Mouse (Mus musculus) C2C12 (cell line): ENCODE measurements at regions not wholly inside any gene's neighbourhood (a gene's known extent, or its start where the extent isn't known, plus 50 kb on each side); places are given as distances from the start of the nearest gene placed in this dataset.

Source experiments
- H3K27me3 ChIP-seq: one replicate; pipeline ENCODE4 v1.6.1; 2011; ENCODE audit not compliant: control insufficient read depth, insufficient read depth, insufficient read length
- H3K36me3 ChIP-seq: one replicate; pipeline ENCODE4 v1.6.1; 2011; ENCODE audit not compliant: control insufficient read depth, insufficient read depth
- H3K4me3 ChIP-seq: one replicate; pipeline ENCODE4 v1.5.1; 2011; ENCODE audit warnings: mild to moderate bottlenecking, control low read depth; ENCODE audit not compliant: poor library complexity, insufficient read depth, severe bottlenecking
- H3K79me2 ChIP-seq: one replicate; pipeline ENCODE4 v1.6.1; 2011; ENCODE audit not compliant: control insufficient read depth, insufficient read depth
- H3K79me3 ChIP-seq: one replicate; pipeline ENCODE4 v1.6.1; 2011; ENCODE audit warnings: low read depth, control low read depth
- H3ac ChIP-seq: one replicate; pipeline ENCODE3; 2011; ENCODE audit warnings: low read depth; ENCODE audit not compliant: control insufficient read depth, insufficient read length
- CEBPB ChIP-seq: IDR thresholded peaks from one replicate; pipeline ENCODE4 v1.6.1; 2011; ENCODE audit warnings: low read depth, mild to moderate bottlenecking, control low read depth, moderate library complexity
- CTCF ChIP-seq: IDR thresholded peaks from one replicate; pipeline ENCODE4 v1.5.1; 2011; ENCODE audit not compliant: control insufficient read depth, insufficient read depth, insufficient read length
- FOSL1 ChIP-seq: IDR thresholded peaks from one replicate; pipeline ENCODE4 v1.8.0; 2011; ENCODE audit warnings: mild to moderate bottlenecking, low read length; ENCODE audit not compliant: poor library complexity, insufficient read depth, severe bottlenecking
- MAX ChIP-seq: IDR thresholded peaks from one replicate; pipeline ENCODE4 v1.6.1; 2011; ENCODE audit warnings: mild to moderate bottlenecking, control low read depth
- MYOD1 ChIP-seq: IDR thresholded peaks from one replicate; pipeline ENCODE4 v1.6.1; 2011; ENCODE audit warnings: low read depth; ENCODE audit not compliant: control insufficient read depth, insufficient read length
- MYOG ChIP-seq: IDR thresholded peaks from one replicate; pipeline ENCODE4 v1.6.1; 2011; ENCODE audit not compliant: control insufficient read depth, insufficient read length; ENCODE audit errors: extremely low read depth
- USF1 ChIP-seq: IDR thresholded peaks from one replicate; pipeline ENCODE4 v1.6.1; 2011; ENCODE audit warnings: low read depth, mild to moderate bottlenecking, control low read depth, moderate library complexity

DNA sequence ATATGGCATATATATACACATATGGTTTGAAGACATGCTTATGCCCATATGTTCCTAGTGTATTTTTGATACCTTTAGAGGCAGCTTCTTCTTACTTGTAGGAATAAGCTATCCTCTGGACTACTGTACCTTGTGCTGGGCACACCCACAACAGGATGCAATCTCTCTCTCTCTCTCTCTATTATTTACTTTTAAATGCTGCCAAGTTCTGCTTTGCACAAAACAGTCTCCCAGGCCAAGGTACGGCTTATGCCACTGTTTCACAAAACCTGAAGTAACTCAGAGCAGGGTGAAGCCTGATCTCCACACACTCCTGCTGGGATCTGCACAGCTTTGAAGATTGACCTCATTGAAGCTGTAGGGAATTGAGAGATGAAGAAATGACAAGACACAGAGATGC, 549.8 kb upstream of the Gm5415 start:
- H3ac ChIP-seq = no peak overlapping the region
- H3K79me2 ChIP-seq = no peaks in the 10 kb centered on the region
- no peaks in the 10 kb centered on the region for H3K36me3 ChIP-seq
- no peak overlapping the region for H3K4me3 ChIP-seq
- H3K27me3 ChIP-seq = no peaks in the 10 kb centered on the region
- no peak for TF ChIP-seq FOSL1
- TF ChIP-seq MYOD1 = no peak
- no peak for TF ChIP-seq MAX
- no peak for TF ChIP-seq CTCF
- TF ChIP-seq USF1 = no peak
- no peak for TF ChIP-seq CEBPB
- no peak for TF ChIP-seq MYOG
- H3K79me3 ChIP-seq = no peaks in the 10 kb centered on the region

DNA sequence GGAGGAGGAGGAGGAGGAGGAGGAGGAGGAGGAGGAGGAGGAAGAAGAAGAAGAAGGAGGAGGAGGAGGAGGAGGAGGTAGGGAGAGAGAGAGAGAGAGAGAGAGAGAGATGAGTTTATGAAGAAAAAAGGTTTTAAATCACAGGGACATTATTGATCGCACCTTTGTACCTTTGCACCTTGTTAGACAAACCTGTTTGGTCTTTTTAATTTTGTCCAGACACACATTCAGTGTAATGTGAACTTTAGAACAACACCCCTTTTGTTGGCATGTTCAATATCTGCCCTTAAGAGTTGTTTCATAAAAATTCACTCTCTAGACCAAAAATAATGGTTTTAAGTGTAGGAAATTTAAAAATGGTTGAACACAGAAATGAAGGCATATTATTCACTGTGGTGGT, 527.5 kb upstream of the Gm5415 start:
- H3K27me3 ChIP-seq = no peaks in the 10 kb centered on the region
- no peaks in the 10 kb centered on the region for H3K79me3 ChIP-seq
- H3K36me3 ChIP-seq = no peaks in the 10 kb centered on the region
- H3K4me3 ChIP-seq = no peak overlapping the region
- H3ac ChIP-seq = no peak overlapping the region
- H3K79me2 ChIP-seq = no peaks in the 10 kb centered on the region
- TF ChIP-seq CEBPB = no peak
- no peak for TF ChIP-seq USF1
- TF ChIP-seq FOSL1 = no peak
- TF ChIP-seq MYOG = no peak
- no peak for TF ChIP-seq CTCF
- no peak for TF ChIP-seq MAX
- TF ChIP-seq MYOD1 = no peak

DNA sequence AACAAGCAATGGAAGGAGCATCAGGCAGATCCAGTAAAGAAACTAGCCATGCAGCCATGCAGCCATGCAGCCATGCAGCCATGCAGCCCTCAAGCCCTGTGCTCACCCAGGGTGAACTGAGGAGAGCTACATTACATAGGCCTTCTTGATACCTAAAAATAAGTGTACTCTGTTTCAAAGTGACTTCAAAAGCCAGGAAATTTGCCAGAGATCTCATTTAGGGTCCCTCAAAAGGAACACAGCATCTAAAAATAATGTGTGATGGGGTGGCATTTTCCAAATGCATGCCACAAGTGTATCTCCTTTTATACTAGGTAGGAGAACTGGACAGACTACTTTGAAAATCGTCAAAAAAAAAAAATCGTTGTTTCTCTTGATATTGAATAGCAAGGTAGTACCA, 510.9 kb upstream of the Gm5415 start:
- Histone ChIP-seq H3ac (no peak overlapping the region), H3K27me3 (no peaks in the 10 kb centered on the region), H3K79me3 (no peaks in the 10 kb centered on the region), H3K79me2 (no peaks in the 10 kb centered on the region), H3K4me3 (no peak overlapping the region), H3K36me3 (no peaks in the 10 kb centered on the region)
- no peak for TF ChIP-seq CEBPB
- no peak for TF ChIP-seq FOSL1
- TF ChIP-seq USF1 = no peak
- TF ChIP-seq MYOD1 = no peak
- no peak for TF ChIP-seq MAX
- no peak for TF ChIP-seq MYOG
- no peak for TF ChIP-seq CTCF

DNA sequence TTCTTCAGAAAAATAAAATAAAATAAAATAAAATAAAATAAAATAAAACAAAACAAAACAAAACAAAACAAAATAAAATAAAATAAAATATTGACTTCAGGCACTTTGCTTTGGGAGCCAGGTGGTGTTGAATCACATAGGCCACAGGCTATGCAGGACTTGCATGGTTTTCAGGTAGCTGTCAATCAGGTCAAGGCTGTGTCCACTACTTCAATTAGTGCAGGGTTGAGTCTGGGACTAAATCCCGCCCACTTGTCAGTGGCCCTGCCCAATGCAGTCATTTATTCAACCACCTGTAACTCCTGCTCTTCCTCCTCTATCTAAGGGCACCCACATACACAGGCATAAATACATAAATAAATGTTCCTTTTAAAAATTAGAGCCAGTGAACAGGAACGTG, 497.3 kb upstream of the Gm5415 start:
- Histone ChIP-seq H3K36me3 (no peaks in the 10 kb centered on the region), H3K79me3 (no peaks in the 10 kb centered on the region), H3K79me2 (no peaks in the 10 kb centered on the region), H3K4me3 (no peak overlapping the region), H3K27me3 (no peaks in the 10 kb centered on the region), H3ac (no peak overlapping the region)
- no peak for TF ChIP-seq MYOD1
- TF ChIP-seq MYOG = no peak
- no peak for TF ChIP-seq FOSL1
- TF ChIP-seq MAX = no peak
- no peak for TF ChIP-seq USF1
- TF ChIP-seq CTCF = no peak
- TF ChIP-seq CEBPB = no peak

DNA sequence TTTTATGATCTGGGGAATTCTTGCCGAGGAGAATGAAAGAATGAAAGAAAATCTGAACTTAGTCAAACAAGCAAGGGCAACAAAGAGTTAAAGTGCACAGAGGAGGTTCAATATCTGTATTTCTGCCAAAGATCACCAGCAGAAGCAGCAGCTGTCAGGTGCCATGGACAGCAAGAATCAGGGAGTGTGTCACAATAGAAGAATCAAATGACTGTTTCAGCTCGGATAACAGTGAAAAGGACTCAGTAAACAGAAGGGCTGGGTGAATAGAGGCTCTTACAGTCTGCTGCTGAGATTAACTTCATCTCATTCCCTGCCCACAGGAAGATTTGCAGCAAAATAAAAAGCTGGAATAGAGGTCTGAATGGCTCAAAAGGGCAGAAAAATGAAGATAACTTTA, 495.3 kb upstream of the Gm5415 start:
- no peaks in the 10 kb centered on the region for H3K27me3 ChIP-seq
- H3K79me3 ChIP-seq = no peaks in the 10 kb centered on the region
- H3K79me2 ChIP-seq = no peaks in the 10 kb centered on the region
- no peak overlapping the region for H3ac ChIP-seq
- no peak for TF ChIP-seq CEBPB
- no peak for TF ChIP-seq CTCF
- TF ChIP-seq MYOG = no peak
- no peak for TF ChIP-seq FOSL1
- TF ChIP-seq USF1 = no peak
- TF ChIP-seq MYOD1 = no peak
- TF ChIP-seq MAX = no peak
- H3K36me3 ChIP-seq = no peaks in the 10 kb centered on the region
- no peak overlapping the region for H3K4me3 ChIP-seq

DNA sequence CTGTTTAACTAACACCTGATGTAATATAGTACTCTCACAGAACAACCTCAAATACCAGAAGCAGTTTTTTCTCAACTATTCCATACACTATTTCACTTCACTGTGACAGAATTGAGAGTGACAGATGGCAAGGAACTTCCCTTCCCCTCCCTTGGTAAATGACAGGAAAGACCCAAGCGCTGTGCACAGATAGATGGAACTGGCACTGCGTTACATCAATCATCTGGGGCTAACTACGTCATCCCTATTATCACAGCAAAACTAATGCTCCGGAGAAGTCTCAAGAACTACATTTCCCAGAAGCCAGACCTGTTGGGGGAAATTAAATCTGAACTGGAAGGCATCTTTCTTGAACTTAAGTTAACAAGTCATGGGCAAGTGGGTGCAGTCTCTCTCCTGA, 493.6 kb upstream of the Gm5415 start:
- TF ChIP-seq CTCF = no peak
- no peaks in the 10 kb centered on the region for H3K79me3 ChIP-seq

More for the DNA sequence above, 493.6 kb upstream of the Gm5415 start:
- Histone ChIP-seq H3ac (no peak overlapping the region), H3K27me3 (no peaks in the 10 kb centered on the region), H3K4me3 (no peak overlapping the region), H3K79me2 (no peaks in the 10 kb centered on the region), H3K36me3 (no peaks in the 10 kb centered on the region)
